Mouse (Mus musculus): ENCODE measurements at regions not wholly inside any gene's neighbourhood (a gene's known extent, or its start where the extent isn't known, plus 50 kb on each side); places are given as distances from the start of the nearest gene placed in this dataset.

GRCm38 (mm10) chr11:112839721-112840494, 57.9 kb downstream of the Sox9 start:
- no peak for DNase-seq (ENCODE audit: low read depth)

- DNase-seq (ENCODE audit: low read depth), result no peak
Measured at GRCm38 (mm10) chr11:112840495-112840828, 58.4 kb downstream of the Sox9 start.

- no peak for DNase-seq (ENCODE audit: low read depth)
Measured at GRCm38 (mm10) chr11:112844258-112844901, 62.4 kb downstream of the Sox9 start.

GRCm38 (mm10) chr11:112847146-112847545, 65.1 kb downstream of the Sox9 start:
- no peak for DNase-seq (ENCODE audit: low read depth)

GRCm38 (mm10) chr11:112847851-112848250, 65.8 kb downstream of the Sox9 start:
- DNase-seq (ENCODE audit: low read depth), result no peak

- DNase-seq (ENCODE audit: low read depth), result no peak
Measured at GRCm38 (mm10) chr11:112849974-112850373, 68.0 kb downstream of the Sox9 start.

GRCm38 (mm10) chr11:112850532-112851272, 68.7 kb downstream of the Sox9 start:
- DNase-seq (ENCODE audit: low read depth), result peak; percentile 32

DNA sequence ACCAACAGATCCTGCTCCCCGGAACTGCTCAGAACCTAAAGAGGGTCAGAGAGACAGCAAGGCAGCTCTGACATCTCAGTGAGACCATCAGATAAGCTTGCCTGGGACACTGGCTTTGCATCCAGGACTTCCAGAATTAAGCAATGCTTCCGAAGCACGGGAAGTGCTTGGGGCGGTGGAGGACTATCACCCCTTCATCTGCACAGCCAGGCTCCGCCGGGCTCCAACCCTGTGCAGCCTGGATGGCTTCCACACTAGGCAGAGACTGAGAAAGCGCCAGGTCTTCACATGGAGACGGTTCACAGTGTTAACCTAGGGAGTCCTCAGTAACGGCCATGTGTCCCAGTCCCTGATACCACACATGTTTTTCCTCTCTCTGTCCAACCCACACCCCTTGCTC, 69.3 kb downstream of the Sox9 start:
- no peak for DNase-seq (ENCODE audit: low read depth)

DNA sequence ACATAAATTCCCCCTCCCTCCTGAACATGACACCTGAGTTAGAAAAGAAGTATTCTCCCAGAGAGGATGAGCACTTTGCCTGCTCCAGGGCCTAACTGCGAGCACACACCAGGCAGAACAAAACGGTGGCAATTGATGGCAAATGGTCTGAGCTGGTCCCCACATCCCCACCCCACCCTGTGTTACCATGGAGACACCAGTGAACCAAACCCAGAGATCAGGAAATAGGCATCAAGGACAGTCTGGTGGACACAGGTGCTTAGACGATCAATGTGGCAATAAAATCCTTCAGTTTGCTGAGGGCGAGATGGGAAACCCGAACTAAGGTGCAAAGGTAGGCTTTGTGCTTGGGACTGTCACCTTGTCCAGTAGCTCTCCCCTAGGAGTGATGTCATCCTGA, 74.0 kb downstream of the Sox9 start:
- no peak for DNase-seq (ENCODE audit: low read depth)

GRCm38 (mm10) chr11:112859309-112859708, 77.3 kb downstream of the Sox9 start:
- no peak for DNase-seq (ENCODE audit: low read depth)

- no peak for DNase-seq (ENCODE audit: low read depth)
Measured at GRCm38 (mm10) chr11:112860797-112861196, 78.8 kb downstream of the Sox9 start.

DNA sequence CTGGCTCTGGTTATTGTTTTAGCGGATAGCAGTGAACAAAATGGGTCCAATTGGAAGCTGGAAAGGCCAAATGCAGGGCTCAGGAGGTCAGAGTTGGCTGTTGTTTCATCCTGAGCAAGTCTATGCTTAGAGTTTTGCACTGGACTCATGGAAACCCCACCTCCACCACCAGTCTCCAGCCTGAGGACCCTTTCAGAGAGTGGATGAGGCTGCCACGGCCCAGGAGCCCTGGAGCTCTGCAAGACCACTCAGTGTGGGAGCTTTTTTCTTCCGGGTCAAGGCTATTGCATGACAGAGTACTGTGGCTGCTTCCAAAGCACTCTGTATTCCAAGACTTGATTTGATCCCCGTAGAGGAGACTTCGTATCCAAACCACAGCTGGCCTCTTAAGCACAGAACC, 79.2 kb downstream of the Sox9 start:
- no peak for DNase-seq (ENCODE audit: low read depth)

DNA sequence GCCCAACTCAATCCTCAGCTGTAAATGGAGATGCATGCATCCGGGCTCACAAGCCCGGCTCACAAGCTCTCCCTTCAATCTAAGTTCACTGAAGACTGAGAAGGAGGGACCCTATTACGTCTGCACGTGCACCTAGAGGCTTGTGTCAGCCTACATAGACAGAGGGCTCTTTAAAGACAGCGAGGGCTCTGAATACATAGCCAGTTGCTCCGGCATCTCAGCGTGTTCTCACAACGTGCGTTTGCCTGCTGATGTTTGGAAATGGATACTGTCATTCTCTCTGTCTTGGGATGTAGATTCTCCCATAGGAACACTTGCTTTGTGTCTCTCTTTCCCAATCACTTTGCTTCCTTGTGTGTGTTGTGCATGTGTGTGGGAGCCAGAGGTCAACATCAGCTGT, 83.8 kb downstream of the Sox9 start:
- no peak for DNase-seq (ENCODE audit: low read depth)

DNA sequence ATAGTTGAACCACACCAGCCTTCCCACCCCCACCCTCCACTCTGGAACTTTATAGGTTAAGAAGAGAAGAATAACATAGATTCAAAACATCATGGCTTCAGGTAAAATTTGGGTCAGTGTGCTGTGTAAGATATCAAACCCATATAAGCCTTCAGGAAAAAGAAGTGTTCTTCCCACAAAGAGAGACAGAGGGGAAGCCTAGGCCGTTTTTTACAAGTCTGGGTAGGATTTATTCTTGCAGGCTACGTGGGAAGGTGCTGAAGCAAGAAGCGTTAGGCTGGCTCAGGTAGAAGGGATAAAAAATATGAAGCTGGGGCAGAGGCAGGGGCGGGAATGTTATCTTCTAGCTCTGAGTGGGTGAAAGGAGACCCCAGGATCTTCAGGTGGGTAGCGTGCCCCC, 87.5 kb downstream of the Sox9 start:
- DNase-seq (ENCODE audit: low read depth), result no peak

DNA sequence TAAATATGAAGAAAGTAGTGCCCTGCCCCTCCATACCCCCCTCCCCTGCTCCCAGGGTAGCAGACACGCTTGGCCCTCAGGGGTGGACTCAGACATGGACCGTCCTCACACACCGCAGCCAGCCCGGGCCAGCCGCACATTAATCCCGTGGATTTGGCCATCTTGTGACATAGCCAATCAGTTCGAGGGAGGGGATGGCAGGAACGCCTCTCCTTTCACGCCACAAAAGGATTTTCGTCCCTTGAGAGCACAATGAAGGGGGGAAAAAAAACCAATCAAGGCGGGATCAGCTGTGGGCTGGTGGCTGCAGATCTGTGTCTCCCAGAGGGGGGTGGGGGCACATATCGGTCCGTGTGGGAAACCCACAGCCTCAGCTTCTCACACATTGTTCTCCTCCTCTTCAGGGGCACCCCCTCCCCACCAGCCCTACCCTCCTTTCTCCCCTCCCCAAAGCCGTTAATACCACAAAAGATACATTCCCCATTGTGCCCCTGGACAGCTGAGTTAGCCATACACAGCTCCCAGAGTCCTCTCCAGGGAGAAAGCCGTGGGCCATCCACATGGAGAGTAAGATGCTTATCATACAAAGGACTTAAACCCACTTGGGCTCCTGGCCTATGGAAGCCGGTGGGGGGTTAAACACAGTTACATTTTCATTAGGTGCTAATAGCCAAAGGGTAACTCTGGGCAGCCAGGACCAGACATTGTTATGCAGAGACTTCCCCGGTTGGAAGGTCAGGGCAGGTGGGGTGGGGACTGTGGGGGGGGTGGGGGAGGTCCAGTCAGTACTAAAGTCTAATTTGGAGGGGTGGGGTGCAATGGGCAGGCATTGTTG, 88.4 kb downstream of the Sox9 start:
- no peak for DNase-seq (ENCODE audit: low read depth)

DNA sequence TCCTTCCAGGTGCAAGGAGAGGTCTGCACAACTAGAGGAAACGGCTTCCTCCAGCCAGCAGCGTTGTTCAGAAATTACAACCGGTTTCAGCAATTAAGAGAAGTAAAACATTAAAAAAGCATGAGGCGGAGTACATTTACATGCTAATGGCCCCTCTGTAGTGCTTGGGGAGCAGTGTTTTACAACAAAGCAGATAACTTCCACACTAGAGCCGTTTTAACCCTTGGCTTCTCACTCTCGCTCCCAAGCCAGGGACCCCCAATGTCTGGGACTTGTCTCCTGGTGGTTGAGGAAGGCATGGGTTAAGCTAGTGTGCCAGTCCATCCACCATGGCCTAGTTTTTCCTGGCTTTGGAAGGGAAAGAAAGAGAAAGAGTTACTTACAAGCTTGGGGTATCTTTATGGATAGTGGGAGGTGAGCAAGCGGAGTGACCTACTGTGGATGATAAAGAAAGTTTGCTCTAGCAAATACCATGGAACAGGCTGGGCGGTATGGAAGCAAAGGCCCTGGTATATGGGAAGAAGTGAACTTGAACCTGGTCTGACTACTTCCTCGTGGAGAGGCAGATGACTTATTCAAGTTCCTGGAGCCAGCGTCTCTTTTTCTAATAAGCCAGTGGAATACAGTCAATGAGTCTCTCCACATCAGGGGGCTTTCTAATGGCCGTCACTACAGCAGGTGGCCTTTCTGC, 90.8 kb downstream of the Sox9 start:
- no peak for DNase-seq (ENCODE audit: low read depth)

DNA sequence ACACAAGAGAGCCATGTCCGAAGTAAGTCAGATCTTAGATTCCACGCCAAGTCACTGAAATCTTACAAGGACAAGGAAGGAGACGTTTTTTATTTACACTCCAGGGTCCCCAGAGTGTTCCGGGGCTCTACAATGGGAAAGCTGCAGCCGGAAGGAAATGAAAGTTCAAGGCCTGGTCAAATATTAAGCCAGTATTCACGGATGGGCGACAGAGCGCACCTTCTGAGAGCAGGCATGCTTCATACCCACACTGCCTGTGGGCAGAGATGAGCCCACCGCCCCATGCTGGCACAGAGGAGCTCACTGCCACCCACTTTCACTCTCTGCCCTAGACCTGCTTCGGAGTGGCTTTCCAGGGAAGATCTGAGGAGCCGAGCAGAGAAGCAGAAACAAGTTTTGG, 92.2 kb downstream of the Sox9 start:
- no peak for DNase-seq (ENCODE audit: low read depth)

- no peak for DNase-seq (ENCODE audit: low read depth)
Measured at GRCm38 (mm10) chr11:112876226-112876625, 94.2 kb downstream of the Sox9 start.

- no peak for DNase-seq (ENCODE audit: low read depth)
Measured at GRCm38 (mm10) chr11:112878436-112878835, 96.4 kb downstream of the Sox9 start.

DNA sequence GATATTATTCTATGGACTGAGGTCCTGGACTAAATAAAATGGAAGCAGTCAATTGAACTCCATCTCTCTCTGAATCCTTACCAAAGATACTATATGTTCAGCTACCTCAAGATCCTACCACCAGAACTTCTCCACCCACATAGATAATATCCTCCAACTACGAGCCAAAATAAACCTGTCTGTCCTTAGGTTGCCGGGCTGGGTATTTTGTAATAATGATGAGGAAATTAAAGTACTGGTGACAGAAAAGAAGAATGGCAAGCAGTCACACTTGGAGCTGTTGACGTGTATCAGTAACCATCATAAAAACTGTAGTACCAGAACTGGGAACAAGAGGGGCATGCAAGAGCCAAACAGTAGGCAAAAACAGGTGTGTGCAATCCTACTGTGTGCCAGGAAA, 98.7 kb downstream of the Sox9 start:
- no peak for DNase-seq (ENCODE audit: low read depth)

- no peak for DNase-seq (ENCODE audit: low read depth)
Measured at GRCm38 (mm10) chr11:112885336-112885940, 103.4 kb downstream of the Sox9 start.
